Mouse (Mus musculus) bone marrow, adult 2 months (tissue): Measurements from ENCODE around the gene Olfr465-ps1.

Source experiments
- CTCF ChIP-seq: fragments of 200-500 bp; IDR thresholded peaks from 2 replicates; pipeline ENCODE4 v1.5.1; 2011; ENCODE audit warnings: low read length, control low read depth; ENCODE audit not compliant: control insufficient read depth, insufficient read depth
- POLR2A ChIP-seq: fragments of 200-500 bp; IDR thresholded peaks from 2 replicates; pipeline ENCODE4 v1.6.1; 2011; ENCODE audit warnings: low read depth, mild to moderate bottlenecking, control low read depth, low read length, borderline replicate concordance; ENCODE audit not compliant: control insufficient read depth

DNA sequence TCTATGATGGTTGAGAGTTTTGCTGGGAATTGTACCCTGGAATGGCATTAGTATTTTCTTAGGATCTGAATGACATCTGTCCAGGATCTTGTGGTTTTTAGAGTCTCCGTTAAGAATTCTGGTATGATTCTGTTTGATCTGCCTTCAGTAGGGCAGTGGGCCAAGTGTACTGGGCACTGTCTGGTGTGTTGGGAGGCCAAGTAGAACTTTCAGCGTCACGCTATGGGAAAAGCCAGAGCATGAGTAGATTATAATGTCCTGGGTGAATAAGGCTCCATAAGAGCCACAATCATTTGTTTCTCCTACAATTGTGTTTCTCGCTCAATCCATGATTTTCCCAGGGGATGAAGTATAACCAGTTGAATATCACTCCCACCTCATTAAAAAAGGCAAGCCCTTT is at the start of gene Olfr465-ps1:
- TF ChIP-seq CTCF (no peak), POLR2A (no peak)
